Mouse (Mus musculus): Measurements from ENCODE around the gene Tatdn3. TPM values are rescaled to one million over a fixed set of nuclear protein-coding genes. Genes with fewer than 3 reads are reported as not detected.
"Not testable (repeated sequence)": the region's sequence is repeated elsewhere in the genome, so short reads cannot be mapped to it uniquely, and the experiment has no call there.

The Tatdn3 gene
- polyA plus RNA-seq, 1 experiment from 2014 or later: 16.0 TPM

DNA sequence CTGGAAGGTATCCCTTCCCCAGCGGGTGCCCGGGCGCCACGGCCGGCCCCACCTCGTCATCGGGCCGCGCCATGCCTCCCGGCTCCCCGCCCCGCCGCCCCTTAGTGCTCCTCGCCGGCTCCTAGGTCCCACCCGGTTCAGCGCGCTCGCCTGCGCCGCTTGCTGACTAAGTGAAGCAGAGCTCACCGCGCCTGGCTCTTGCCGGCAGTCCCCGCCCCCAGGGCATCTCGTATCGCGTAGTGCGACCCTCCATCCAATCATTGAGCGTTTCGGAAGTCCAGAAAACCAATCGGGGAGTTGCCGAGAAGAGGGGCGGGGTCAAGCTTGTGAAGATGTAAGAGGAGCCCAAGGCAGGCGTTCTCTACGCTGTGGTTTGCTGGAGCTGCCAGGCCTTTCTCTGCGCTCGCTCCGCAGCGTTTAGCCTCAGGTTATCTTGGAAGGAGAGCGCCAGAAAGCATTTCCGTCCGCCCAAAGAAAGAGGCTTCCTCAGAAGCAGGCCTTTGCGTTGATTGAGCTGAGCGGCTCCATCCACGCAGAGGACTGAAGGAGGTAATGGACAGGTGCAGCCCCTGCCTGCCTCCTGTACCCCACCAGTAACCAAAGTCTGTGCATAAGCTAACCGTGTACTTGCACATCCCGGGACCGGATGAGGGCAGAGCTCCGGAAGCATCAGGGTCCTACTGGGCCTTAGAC lies 36.6 kb downstream of the Tatdn3 start, which contains the start of gene Flvcr1:
TSS of gene Flvcr1 (minus strand) at position 138 of the 693 bp plus-strand sequence.
- ATAC-seq (ENCODE audit: low FRiP score): peak; percentile 99
- H3K4me1 ChIP-seq: peaks cover 21% of the 10 kb centered on the region
- 0 out of 2 replicates have a peak, but pooled peaks cover 6% of the 10 kb centered on the region for H3K36me3 ChIP-seq
- peak within 1 kb of the TSS; percentile 90 for H3K9ac ChIP-seq (replicated peaks)
- H3K27me3 ChIP-seq (replicated peaks): no peaks in the 10 kb centered on the region
- H3K4me2 ChIP-seq: peak within 1 kb of the TSS; percentile 93
- peak within 1 kb of the TSS; percentile 93 for H3K27ac ChIP-seq (replicated peaks)
- H3K9me3 ChIP-seq (replicated peaks): no peaks in the 10 kb centered on the region
- under 1% methylated on average over 50 of the region's 50 CpGs for WGBS
- H3K4me3 ChIP-seq (replicated peaks): peak within 1 kb of the TSS; percentile 91

DNA sequence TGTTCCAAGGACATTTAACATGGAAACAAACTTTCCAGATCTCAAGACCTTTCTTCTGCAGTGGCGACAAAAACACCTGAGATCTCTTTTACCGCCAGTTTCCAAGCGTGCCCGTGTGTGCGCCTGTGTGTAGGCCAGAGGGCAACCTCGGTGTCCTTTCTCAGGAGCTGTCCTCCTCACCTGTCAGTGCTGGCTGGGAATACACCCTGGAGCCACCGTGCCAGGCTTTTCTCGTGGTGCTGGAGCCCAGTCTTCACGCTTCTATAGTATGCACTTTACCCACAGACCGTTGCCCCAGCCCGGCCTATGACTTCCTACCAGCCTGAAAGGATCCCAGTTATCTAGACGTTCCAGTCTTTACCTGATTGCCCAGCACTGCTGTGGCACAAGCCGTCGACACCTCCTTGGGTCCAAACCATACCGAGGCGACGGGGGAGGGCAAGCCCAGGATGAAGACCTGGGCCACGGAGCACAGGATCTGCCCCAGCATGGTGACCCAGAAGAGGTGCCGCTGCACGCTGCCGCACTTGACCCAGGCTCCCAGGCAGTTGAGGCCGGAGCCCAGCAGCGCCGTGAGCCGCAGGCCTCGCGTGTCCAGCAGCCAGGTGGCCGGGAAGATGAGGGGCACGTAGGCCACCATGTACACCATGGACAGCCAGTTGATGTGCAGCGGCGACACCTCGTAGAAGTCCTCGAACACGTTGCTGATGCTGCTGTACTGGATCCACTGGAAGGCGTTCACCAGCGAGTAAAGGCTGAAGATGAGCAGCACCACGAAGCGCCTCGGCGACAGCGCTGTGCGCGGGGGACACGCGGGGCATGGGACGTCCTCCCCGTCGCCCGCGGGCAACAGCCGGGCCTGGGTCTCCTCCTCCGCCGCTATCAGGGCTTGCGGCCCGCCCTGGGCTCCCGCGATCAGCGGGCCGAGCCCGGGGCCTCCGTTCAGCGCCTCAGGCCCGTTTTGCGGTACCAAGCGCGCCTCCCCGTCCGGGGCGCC lies 37.4 kb downstream of the Tatdn3 start:
- H3K4me1 ChIP-seq: peaks cover 21% of the 10 kb centered on the region
- ATAC-seq (ENCODE audit: low FRiP score): peak; percentile 54
- H3K9ac ChIP-seq (replicated peaks): peak overlapping the region; percentile 90
- H3K27ac ChIP-seq (replicated peaks): peak overlapping the region; percentile 93
- H3K4me2 ChIP-seq: peak overlapping the region; percentile 93
- 2% methylated on average over 69 of the region's 69 CpGs for WGBS
- H3K9me3 ChIP-seq (replicated peaks): no peaks in the 10 kb centered on the region
- H3K36me3 ChIP-seq: 0 out of 2 replicates have a peak, but pooled peaks cover 6% of the 10 kb centered on the region
- H3K27me3 ChIP-seq (replicated peaks): no peaks in the 10 kb centered on the region
- H3K4me3 ChIP-seq (replicated peaks): peak overlapping the region; percentile 91

DNA sequence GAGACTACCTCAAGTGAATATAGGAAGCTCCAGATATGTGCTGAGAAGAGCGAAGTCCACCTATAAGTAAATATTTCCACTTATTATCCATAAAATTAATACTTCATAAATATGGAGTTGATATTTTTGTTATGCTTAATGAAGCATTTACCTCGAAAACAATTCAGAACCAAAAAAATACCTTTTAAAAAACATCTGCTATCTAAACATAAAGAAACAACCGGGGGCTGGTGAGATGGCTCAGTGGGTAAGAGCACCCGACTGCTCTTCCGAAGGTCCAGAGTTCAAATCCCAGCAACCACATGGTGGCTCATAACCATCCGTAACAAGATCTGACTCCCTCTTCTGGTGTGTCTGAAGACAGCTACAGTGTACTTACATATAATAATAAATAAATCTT lies 38.9 kb downstream of the Tatdn3 start:
- H3K4me1 ChIP-seq: peaks cover 21% of the 10 kb centered on the region
- not testable (repeated sequence) for H3K36me3 ChIP-seq; H3K4me2 ChIP-seq; H3K27me3 ChIP-seq (replicated peaks); H3K4me3 ChIP-seq (replicated peaks); H3K27ac ChIP-seq (replicated peaks); H3K9ac ChIP-seq (replicated peaks); ATAC-seq (ENCODE audit: low FRiP score); H3K9me3 ChIP-seq (replicated peaks)
- 90% methylated on average over 6 of the region's 6 CpGs for WGBS

DNA sequence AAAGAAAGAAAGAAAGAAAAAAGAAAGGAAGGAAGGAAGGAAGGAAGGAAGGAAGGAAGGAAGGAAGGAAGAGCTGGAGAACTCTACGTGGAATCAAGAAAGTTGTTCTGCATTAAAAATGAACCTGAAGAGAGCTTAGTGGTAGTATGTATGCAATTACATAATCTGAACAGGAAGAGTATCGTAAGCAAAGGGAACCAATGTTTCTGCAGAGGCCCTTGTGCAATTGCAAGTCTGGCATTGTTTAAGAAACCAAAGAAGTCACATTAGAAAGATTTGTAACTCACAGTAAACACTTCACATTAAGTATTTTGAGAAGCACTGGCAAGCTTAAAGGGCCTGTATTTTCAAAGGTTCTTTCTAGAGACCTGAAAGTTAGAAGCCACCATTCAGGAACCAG lies 39.6 kb downstream of the Tatdn3 start:
- no peak overlapping the region for H3K9ac ChIP-seq (replicated peaks)
- H3K36me3 ChIP-seq: peaks cover 10% of the 10 kb centered on the region; the same call in 1 of the 2 replicates
- ATAC-seq (ENCODE audit: low FRiP score): no peak
- no peak overlapping the region for H3K4me2 ChIP-seq
- H3K27ac ChIP-seq (replicated peaks): no peak overlapping the region
- no peaks in the 10 kb centered on the region for H3K27me3 ChIP-seq (replicated peaks)
- WGBS: 91% methylated on average over 2 of the region's 2 CpGs
- H3K4me3 ChIP-seq (replicated peaks): no peak overlapping the region
- peaks cover 21% of the 10 kb centered on the region for H3K4me1 ChIP-seq
- H3K9me3 ChIP-seq (replicated peaks): no peaks in the 10 kb centered on the region

DNA sequence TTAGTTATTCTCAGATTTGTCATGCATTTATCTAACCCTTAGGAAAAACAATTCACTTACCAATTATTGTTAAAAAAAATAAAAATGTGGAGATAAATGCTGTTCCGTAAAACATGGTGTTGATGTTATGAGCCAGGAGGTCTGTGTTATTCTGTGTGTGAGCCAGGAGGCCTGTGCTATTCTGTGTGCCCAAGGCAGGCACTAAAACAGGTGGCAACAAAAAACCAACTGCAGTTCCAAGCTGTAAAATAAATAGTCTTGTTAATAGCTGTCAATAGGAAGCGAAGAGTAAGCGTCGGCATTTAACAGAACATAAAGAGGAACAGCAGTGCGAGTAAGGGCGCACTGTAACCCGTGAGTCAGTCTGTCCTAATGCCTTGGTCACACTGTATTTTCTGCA lies 41.7 kb downstream of the Tatdn3 start:
- H3K4me2 ChIP-seq: no peak overlapping the region
- no peak overlapping the region for H3K27ac ChIP-seq (replicated peaks)
- peaks cover 10% of the 10 kb centered on the region; the same call in 1 of the 2 replicates for H3K36me3 ChIP-seq
- no peak overlapping the region for H3K4me3 ChIP-seq (replicated peaks)
- H3K9me3 ChIP-seq (replicated peaks): no peaks in the 10 kb centered on the region
- no peaks in the 10 kb centered on the region for H3K27me3 ChIP-seq (replicated peaks)
- 46% methylated on average over 7 of the region's 7 CpGs for WGBS
- H3K9ac ChIP-seq (replicated peaks): no peak overlapping the region
- H3K4me1 ChIP-seq: peaks cover 13% of the 10 kb centered on the region
- no peak for ATAC-seq (ENCODE audit: low FRiP score)

DNA sequence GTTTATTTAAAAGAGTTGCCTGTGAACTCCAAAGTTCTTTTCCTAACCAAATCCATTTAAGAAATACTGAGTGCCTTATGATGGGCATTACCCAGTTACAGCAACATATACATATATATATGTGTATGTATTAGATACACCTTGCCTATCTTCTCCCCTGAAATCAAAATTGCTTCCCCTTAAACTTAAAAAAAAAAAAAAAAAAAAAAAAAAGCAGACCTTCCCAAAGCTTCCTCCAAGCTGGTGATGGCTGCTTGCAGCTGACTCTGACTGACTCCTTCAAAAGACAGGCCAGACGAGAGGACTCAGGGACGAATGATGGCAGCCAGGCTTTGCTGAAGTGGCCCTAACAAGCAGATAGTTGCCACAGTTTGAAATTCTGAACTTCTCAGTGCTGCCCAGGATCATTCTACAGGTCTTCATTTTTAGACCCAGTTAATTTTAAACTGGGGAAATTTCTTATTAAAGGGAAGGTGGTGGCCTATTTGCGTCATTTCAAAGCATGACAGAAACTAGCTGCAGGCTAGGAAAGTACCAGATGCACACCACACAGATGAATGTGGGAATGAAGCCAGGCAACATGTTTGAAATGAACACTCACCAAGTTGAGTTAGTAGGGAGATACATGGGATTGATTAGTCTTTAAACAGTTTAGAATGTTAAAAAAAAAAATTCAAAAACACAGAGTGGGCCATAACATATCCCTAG lies 42.4 kb downstream of the Tatdn3 start:
- H3K4me1 ChIP-seq: peaks cover 13% of the 10 kb centered on the region
- no peak for ATAC-seq (ENCODE audit: low FRiP score)
- H3K36me3 ChIP-seq: peaks cover 10% of the 10 kb centered on the region; the same call in 1 of the 2 replicates
- H3K4me3 ChIP-seq (replicated peaks): no peak overlapping the region
- H3K9me3 ChIP-seq (replicated peaks): no peaks in the 10 kb centered on the region
- WGBS: 80% methylated on average over 3 of the region's 3 CpGs
- no peak overlapping the region for H3K27ac ChIP-seq (replicated peaks)
- H3K4me2 ChIP-seq: no peak overlapping the region
- no peak overlapping the region for H3K9ac ChIP-seq (replicated peaks)
- H3K27me3 ChIP-seq (replicated peaks): no peaks in the 10 kb centered on the region

DNA sequence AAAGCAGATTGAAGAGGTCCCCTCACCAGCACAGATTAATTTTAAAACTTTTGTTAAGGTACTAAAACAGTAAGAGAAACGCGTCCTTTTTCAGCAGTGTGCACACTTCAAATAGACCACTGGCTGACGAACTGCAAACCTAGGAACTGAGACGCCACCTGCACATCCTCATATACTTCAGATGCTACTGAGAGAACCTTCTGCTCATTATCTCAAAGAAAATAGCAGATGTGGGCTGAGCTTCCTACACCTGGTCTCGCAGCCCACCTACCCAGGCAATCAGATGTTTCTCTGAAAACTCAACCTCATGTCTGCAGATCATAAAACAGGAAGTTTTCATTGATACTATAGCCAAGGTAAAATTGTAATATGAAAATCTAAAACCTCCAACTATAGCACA lies 42.9 kb downstream of the Tatdn3 start:
- no peaks in the 10 kb centered on the region for H3K27me3 ChIP-seq (replicated peaks)
- peaks cover 7% of the 10 kb centered on the region for H3K4me1 ChIP-seq
- 97% methylated on average over 5 of the region's 5 CpGs for WGBS
- H3K4me2 ChIP-seq: no peak overlapping the region
- no peak overlapping the region for H3K27ac ChIP-seq (replicated peaks)
- H3K4me3 ChIP-seq (replicated peaks): no peak overlapping the region
- H3K36me3 ChIP-seq: peaks cover 10% of the 10 kb centered on the region
- H3K9ac ChIP-seq (replicated peaks): no peak overlapping the region
- no peak for ATAC-seq (ENCODE audit: low FRiP score)
- H3K9me3 ChIP-seq (replicated peaks): no peaks in the 10 kb centered on the region

DNA sequence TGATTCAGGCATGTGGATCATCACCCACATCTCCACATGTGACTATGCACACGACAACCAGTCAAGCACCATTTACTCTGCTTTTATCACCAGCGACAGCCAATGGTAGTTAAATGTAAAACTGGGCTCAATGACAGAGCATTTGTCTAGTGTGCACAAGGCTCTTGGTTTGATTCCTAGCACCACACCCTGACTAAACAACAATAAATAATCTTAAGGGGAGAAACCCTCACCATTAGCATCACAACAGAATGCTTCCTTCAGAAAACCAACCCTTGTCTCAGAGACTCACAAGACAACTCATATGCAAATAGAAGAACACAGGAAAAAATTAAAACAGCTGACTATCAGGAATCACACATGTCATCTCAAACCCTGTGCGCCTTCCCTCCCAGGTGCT lies 48.5 kb downstream of the Tatdn3 start:
- Histone ChIP-seq H3K4me3 (replicated peaks) (no peak overlapping the region), H3K9me3 (replicated peaks) (no peaks in the 10 kb centered on the region), H3K4me2 (no peak overlapping the region), H3K4me1 (no peaks in the 10 kb centered on the region), H3K9ac (replicated peaks) (no peak overlapping the region), H3K27ac (replicated peaks) (no peak overlapping the region), H3K27me3 (replicated peaks) (no peaks in the 10 kb centered on the region), H3K36me3 (peaks cover 43% of the 10 kb centered on the region)
- no peak for ATAC-seq (ENCODE audit: low FRiP score)
- WGBS: 96% methylated on average over 3 of the region's 3 CpGs

DNA sequence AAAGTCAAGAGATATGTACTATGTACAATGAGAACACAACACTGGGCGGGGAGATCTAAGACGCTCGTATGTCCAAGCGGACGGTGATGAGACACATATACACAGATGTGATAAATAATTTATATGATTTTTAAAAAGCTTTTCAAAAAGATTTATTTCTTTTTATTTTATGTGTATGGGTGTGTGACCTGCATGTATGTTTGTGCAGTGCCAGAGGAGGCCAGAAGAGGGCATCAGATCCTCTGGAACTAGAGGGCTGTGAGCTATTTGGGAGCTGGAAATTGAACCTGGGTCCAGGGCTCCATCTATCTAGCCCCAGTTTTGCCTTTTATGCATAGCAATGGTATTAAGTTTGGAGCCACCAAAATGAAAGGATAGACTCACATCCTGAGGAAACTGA lies 54.0 kb downstream of the Tatdn3 start:
- Histone ChIP-seq H3K9me3 (replicated peaks) (no peaks in the 10 kb centered on the region), H3K9ac (replicated peaks) (no peak overlapping the region), H3K27me3 (replicated peaks) (no peaks in the 10 kb centered on the region), H3K36me3 (peaks cover 71% of the 10 kb centered on the region), H3K4me1 (no peaks in the 10 kb centered on the region), H3K27ac (replicated peaks) (no peak overlapping the region), H3K4me3 (replicated peaks) (no peak overlapping the region), H3K4me2 (no peak overlapping the region)
- 95% methylated on average over 5 of the region's 5 CpGs for WGBS
- ATAC-seq (ENCODE audit: low FRiP score): no peak

DNA sequence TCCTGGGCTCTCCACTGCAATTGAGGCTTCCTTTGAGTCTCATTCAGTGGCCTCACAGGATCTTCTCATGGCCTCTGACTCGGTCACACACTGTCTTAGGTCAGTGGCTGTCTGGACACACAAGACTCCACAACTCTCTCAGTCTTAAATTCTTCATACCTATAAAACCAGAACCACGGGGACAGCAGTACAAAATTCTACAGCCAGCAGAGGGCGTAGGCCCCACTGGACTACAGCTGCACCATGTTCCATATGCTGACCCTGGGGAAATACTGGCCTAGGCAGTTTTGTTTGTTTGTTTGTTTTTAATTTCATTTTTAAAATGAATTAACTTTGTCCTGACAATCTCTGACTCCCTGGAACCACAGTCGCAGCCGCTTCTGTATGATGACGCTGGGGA lies 60.5 kb downstream of the Tatdn3 start:
- H3K27ac ChIP-seq (replicated peaks): no peak overlapping the region
- no peak overlapping the region for H3K4me2 ChIP-seq
- ATAC-seq (ENCODE audit: low FRiP score): no peak
- no peaks in the 10 kb centered on the region for H3K9me3 ChIP-seq (replicated peaks)
- no peaks in the 10 kb centered on the region for H3K27me3 ChIP-seq (replicated peaks)
- H3K36me3 ChIP-seq: peaks cover 19% of the 10 kb centered on the region
- no peak overlapping the region for H3K9ac ChIP-seq (replicated peaks)
- H3K4me3 ChIP-seq (replicated peaks): no peak overlapping the region
- H3K4me1 ChIP-seq: no peaks in the 10 kb centered on the region
- 64% methylated on average over 6 of the region's 6 CpGs for WGBS

DNA sequence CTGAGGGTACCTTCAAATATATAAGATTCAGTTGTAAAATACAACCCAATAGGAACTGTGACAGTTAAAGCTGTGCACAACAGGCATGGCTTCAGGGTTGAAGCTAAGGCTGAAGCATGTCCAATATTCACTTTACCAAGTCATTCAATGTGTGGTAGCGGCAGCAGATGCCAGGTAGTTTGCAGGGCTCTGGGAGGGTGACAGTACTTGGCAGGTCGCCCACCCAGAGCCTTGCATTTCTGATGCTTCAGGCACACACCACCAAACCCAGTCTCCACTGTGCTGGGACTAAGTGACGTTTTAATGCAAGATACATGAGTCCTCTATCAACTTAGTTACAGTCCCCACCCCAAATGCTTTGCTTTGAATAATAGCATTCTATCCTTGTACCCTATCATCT lies 62.0 kb downstream of the Tatdn3 start:
- Histone ChIP-seq H3K9ac (replicated peaks) (no peak overlapping the region), H3K36me3 (peaks cover 11% of the 10 kb centered on the region; the same call in 1 of the 2 replicates), H3K27ac (replicated peaks) (no peak overlapping the region), H3K27me3 (replicated peaks) (no peaks in the 10 kb centered on the region), H3K4me3 (replicated peaks) (no peak overlapping the region), H3K9me3 (replicated peaks) (no peaks in the 10 kb centered on the region), H3K4me2 (no peak overlapping the region), H3K4me1 (no peaks in the 10 kb centered on the region)
- 69% methylated on average over 3 of the region's 3 CpGs for WGBS
- ATAC-seq (ENCODE audit: low FRiP score): no peak

Measured in neural tube, embryonic 15.5 days (tissue).